ENCODE assay signal across 9 mouse cellular contexts in the genomic region with DNA sequence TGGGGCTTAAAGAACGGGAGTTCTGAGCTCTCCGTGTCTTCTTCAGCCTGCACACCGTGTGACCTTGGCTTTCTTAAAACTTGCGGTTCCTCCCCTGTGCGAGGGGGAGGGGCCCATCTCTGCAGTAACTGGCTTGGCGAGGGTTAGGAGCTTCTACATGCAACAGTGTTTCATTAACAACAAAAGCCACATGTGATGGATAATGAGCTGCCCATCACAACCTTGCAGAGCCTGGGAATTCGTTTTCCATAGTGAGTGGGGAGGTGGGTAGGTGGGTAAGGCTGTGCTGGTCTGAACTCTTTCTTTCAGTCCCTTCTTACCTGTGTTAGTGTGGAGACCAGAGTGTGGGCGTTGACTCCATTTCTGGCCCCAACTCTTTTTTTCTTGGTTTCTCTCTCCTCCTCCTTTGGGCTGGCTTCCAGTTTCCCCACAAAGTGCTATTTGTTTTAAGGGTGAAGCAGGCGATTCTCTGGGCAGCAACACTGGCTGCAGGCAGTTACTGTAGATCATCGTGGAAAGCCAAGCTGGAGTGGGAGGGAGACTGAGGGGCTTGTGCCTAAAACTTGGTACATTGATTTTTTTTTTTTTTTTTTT. TPM values are rescaled to one million over a fixed set of nuclear protein-coding genes. Genes with fewer than 3 reads are reported as not detected.
DNase-seq lines count a peak whose midpoint lies in the region; ATAC-seq lines count a peak whose summit lies in the region.
"Had no signal": no experiment of that assay in that cellular context is flagged by ENCODE, and none has a peak within 500 bp of the region (broad histone marks: within the 10 kb centered on the region; RNA-seq: fewer than 3 reads in every experiment).

No protein-coding gene starts in this region.

- no peak overlapping the region for H3K4me3 ChIP-seq in limb, embryonic 11.5 days (ENCODE audit: low read depth, low read length)
- no peak overlapping the region for H3K4me3 ChIP-seq in limb, embryonic 10.5 days
- H3K4me3 ChIP-seq: heart, embryonic 15.5 days had no signal

- DNase-seq in limb, embryonic 11.5 days (ENCODE audit: low spot score): no peak
- DNase-seq in limb, embryonic 10.5 days (ENCODE audit: low spot score): no peak
- peak; percentile 40 for DNase-seq in ZHBTc4 (ENCODE audit: low read depth, low spot score)
- DNase-seq in induced T-regulatory cell, adult 2 months (ENCODE audit: low read depth): peak; percentile 80
- peak; percentile 68 for DNase-seq in lung, postnatal 10 days
- DNase-seq in cerebellum, adult 9-10 months: no peak
- no peak for DNase-seq in heart, adult 11 months
- DNase-seq in cerebellum, adult 11 months: no peak

- peak overlapping the region; percentile 42 for H3K27ac ChIP-seq in limb, embryonic 11.5 days (replicated peaks; ENCODE audit: low read depth, low read length)
- H3K27ac ChIP-seq in limb, embryonic 10.5 days: no peak overlapping the region
- H3K27ac ChIP-seq: heart, embryonic 15.5 days had no signal

- H3K36me3 ChIP-seq in limb, embryonic 11.5 days (ENCODE audit: control insufficient read depth, insufficient read depth, low read length): no peaks in the 10 kb centered on the region
- H3K36me3 ChIP-seq in limb, embryonic 10.5 days: peaks cover 14% of the 10 kb centered on the region
- H3K36me3 ChIP-seq: heart, embryonic 15.5 days had no signal

- no peaks in the 10 kb centered on the region for H3K27me3 ChIP-seq in limb, embryonic 11.5 days (ENCODE audit: control insufficient read depth, insufficient read depth, low read length)
- H3K27me3 ChIP-seq in limb, embryonic 10.5 days (ENCODE audit: low read depth, poor library complexity, severe bottlenecking): no peaks in the 10 kb centered on the region
- H3K27me3 ChIP-seq: heart, embryonic 15.5 days had no signal

- H3K9ac ChIP-seq in limb, embryonic 11.5 days (ENCODE audit: low read length): no peak overlapping the region
- H3K9ac ChIP-seq: heart, embryonic 15.5 days had no signal

- H3K4me2 ChIP-seq in limb, embryonic 11.5 days (ENCODE audit: low read depth, severe bottlenecking): no peak overlapping the region
- H3K4me2 ChIP-seq: heart, embryonic 15.5 days had no signal

- WGBS in limb, embryonic 11.5 days: 63% methylated on average over 10 of the region's 10 CpGs
- WGBS in limb, embryonic 10.5 days: 78% methylated on average over 10 of the region's 10 CpGs

- no peak for ATAC-seq in limb, embryonic 11.5 days (ENCODE audit: insufficient number of reproducible peaks, low FRiP score, low TSS enrichment, low read depth)

- no peaks in the 10 kb centered on the region for H3K9me3 ChIP-seq in limb, embryonic 11.5 days (ENCODE audit: control insufficient read depth, low read length)
- H3K9me3 ChIP-seq in limb, embryonic 10.5 days (replicated peaks): no peaks in the 10 kb centered on the region
- H3K9me3 ChIP-seq: heart, embryonic 15.5 days had no signal

- H3K4me1 ChIP-seq in limb, embryonic 11.5 days (ENCODE audit: control insufficient read depth, insufficient read depth, low read length): 0 out of 2 replicates have a peak, but pooled peaks cover 5% of the 10 kb centered on the region
- H3K4me1 ChIP-seq in limb, embryonic 10.5 days: peaks cover 7% of the 10 kb centered on the region

RNA-seq across cellular contexts. Expression of a gene that starts 15.9 kb away (rescaled TPM):
- polyA plus RNA-seq in limb, embryonic 11.5 days (2014; fragmentation: Nextera tagmentation; extraction: Ambion mirVana): 18.3 and 21.4 TPM in 2 replicates
- polyA plus RNA-seq in limb, embryonic 10.5 days (2016; fragmentation: Nextera tagmentation; extraction: Ambion mirVana): 15.0 and 17.6 TPM in 2 replicates

Comparison
In these comparisons a context has a peak if more than half of its experiments do, and no peak if none do; other contexts are left out.
1. DNase-seq: peak in ZHBTc4 (single experiment), induced T-regulatory cell, adult 2 months (single experiment) and lung, postnatal 10 days (single experiment); none in limb, embryonic 11.5 days (single experiment), limb, embryonic 10.5 days (single experiment), cerebellum, adult 9-10 months (single experiment), heart, adult 11 months (single experiment) and cerebellum, adult 11 months (single experiment).